Mouse (Mus musculus): ENCODE results near the gene Odf3l1. TPM values are rescaled to one million over a fixed set of nuclear protein-coding genes. Genes with fewer than 3 reads are reported as not detected.

The Odf3l1 gene
- polyA plus RNA-seq, 1 experiment from 2014 or later: 0.41 TPM

DNA sequence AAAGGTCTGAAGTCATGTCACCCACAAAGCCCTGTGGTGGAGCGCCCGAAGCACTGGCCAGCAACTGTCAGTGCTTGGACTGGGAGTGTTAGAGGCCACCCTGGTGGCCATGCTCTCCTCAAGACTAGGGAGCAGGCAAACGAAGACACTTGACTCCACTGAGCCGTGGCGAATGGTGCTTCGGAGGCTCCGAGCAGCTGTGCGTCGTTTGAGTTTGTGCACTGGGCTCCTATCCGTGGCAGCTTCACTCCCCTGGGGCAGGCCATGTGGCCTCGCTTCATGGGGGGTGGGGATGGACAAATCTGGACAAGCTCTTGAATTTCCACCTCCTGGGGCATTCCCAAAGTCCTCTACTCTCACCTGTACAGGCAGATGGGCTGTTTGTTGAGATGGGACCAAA, 34.9 kb upstream of the Odf3l1 start:
- no peaks in the 10 kb centered on the region for H3K9me3 ChIP-seq (ENCODE audit: control insufficient read depth, low read length)
- no peaks in the 10 kb centered on the region for H3K36me3 ChIP-seq (ENCODE audit: control insufficient read depth, insufficient read depth, low read length)
- DNase-seq (ENCODE audit: low spot score) (no peak), ATAC-seq (ENCODE audit: insufficient number of reproducible peaks, low FRiP score, low TSS enrichment, low read depth) (no peak)
- no peaks in the 10 kb centered on the region for H3K27me3 ChIP-seq (ENCODE audit: control insufficient read depth, insufficient read depth, low read length)
- H3K27ac ChIP-seq (replicated peaks; ENCODE audit: low read depth, low read length): no peak overlapping the region
- 66% methylated on average over 11 of the region's 11 CpGs for WGBS
- H3K4me2 ChIP-seq (ENCODE audit: low read depth, severe bottlenecking): no peak overlapping the region
- H3K4me1 ChIP-seq (ENCODE audit: control insufficient read depth, insufficient read depth, low read length): no peaks in the 10 kb centered on the region
- no peak overlapping the region for H3K9ac ChIP-seq (ENCODE audit: low read length)
- no peak overlapping the region for H3K4me3 ChIP-seq (ENCODE audit: low read depth, low read length)

DNA sequence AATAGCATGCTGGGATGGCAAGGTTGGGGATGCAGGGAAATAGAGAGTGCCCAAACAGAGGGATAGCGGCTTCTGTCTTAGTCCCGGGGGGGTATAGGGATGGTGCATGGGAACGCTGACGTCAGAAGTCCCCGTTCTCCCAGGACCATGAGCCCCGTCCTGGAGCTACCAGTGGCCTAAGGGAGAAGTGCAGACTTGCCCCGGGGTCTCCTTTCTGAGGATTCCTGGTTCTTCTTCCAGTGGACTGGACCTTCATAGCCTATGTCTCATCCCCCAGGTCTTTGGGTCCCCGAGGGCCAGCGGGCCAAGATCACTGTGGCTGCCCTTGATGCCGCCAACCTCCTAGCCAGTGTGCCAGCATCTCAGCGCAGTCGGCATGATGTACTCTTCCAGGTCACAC, 32.3 kb upstream of the Odf3l1 start:
- Histone ChIP-seq H3K27me3 (ENCODE audit: control insufficient read depth, insufficient read depth, low read length) (no peaks in the 10 kb centered on the region), H3K27ac (replicated peaks; ENCODE audit: low read depth, low read length) (no peak overlapping the region), H3K4me3 (ENCODE audit: low read depth, low read length) (no peak overlapping the region), H3K36me3 (ENCODE audit: control insufficient read depth, insufficient read depth, low read length) (no peaks in the 10 kb centered on the region), H3K9me3 (ENCODE audit: control insufficient read depth, low read length) (no peaks in the 10 kb centered on the region), H3K9ac (ENCODE audit: low read length) (no peak overlapping the region), H3K4me1 (ENCODE audit: control insufficient read depth, insufficient read depth, low read length) (peaks cover 7% of the 10 kb centered on the region; the same call in 1 of the 2 replicates), H3K4me2 (ENCODE audit: low read depth, severe bottlenecking) (no peak overlapping the region)
- ATAC-seq (ENCODE audit: insufficient number of reproducible peaks, low FRiP score, low TSS enrichment, low read depth) (no peak), DNase-seq (ENCODE audit: low spot score) (no peak)
- WGBS: 93% methylated on average over 12 of the region's 12 CpGs

DNA sequence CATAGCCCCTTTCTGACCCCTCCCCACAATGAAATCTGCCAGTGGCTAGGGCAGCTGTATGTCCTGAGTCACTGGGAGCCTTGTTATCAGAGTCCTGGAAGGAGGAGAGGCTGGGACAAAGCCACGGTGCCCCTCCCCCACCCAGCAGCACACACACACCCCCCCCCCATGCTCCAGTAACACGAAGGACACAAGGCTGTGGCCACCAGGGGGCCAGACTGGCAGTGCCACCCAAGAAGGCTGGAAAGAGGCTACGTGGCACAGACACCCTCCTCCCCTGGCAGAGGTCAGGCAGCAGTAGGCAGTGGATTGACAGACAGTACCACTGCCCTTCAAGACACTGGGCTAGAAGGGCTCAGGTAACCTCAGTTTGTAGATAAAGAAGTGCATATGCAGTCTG, 29.5 kb upstream of the Odf3l1 start:
- Histone ChIP-seq H3K4me1 (ENCODE audit: control insufficient read depth, insufficient read depth, low read length) (peaks cover 11% of the 10 kb centered on the region), H3K27ac (replicated peaks; ENCODE audit: low read depth, low read length) (no peak overlapping the region)

DNA sequence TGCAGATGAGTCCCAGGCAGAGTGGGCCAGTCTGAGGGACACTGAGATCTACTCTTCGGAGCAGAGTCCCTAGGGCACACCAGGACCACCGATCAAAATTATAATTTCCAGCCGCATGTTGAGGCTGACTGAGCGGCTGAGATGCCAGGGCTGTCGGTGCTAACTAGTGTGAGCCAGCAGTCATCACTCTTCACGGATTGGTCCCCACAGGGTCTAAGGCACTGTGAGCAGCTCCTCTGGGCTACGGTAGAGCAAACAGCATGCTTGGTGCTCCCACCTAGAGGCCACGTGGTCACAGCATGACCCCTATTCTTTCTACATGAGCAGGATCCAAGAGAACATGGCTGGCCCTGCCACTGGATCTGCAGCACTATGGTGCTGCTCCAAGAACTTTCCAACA, 28.8 kb upstream of the Odf3l1 start:
- Histone ChIP-seq H3K9ac (ENCODE audit: low read length) (peak overlapping the region; percentile 38), H3K36me3 (ENCODE audit: control insufficient read depth, insufficient read depth, low read length) (no peaks in the 10 kb centered on the region), H3K27me3 (ENCODE audit: control insufficient read depth, insufficient read depth, low read length) (no peaks in the 10 kb centered on the region), H3K27ac (replicated peaks; ENCODE audit: low read depth, low read length) (no peak overlapping the region), H3K4me1 (ENCODE audit: control insufficient read depth, insufficient read depth, low read length) (peaks cover 11% of the 10 kb centered on the region), H3K4me2 (ENCODE audit: low read depth, severe bottlenecking) (no peak overlapping the region), H3K9me3 (ENCODE audit: control insufficient read depth, low read length) (no peaks in the 10 kb centered on the region), H3K4me3 (ENCODE audit: low read depth, low read length) (no peak overlapping the region)
- 71% methylated on average over 8 of the region's 8 CpGs for WGBS
- no peak for ATAC-seq (ENCODE audit: insufficient number of reproducible peaks, low FRiP score, low TSS enrichment, low read depth)
- no peak for DNase-seq (ENCODE audit: low spot score)

More for the DNA sequence above, 29.5 kb upstream of the Odf3l1 start:
- H3K9me3 ChIP-seq (ENCODE audit: control insufficient read depth, low read length): no peaks in the 10 kb centered on the region
- no peak for ATAC-seq (ENCODE audit: insufficient number of reproducible peaks, low FRiP score, low TSS enrichment, low read depth)
- H3K27me3 ChIP-seq (ENCODE audit: control insufficient read depth, insufficient read depth, low read length): no peaks in the 10 kb centered on the region
- no peak overlapping the region for H3K4me3 ChIP-seq (ENCODE audit: low read depth, low read length)
- DNase-seq (ENCODE audit: low spot score): no peak
- H3K9ac ChIP-seq (ENCODE audit: low read length): peak overlapping the region; percentile 38; the same call in 1 of the 2 replicates
- H3K36me3 ChIP-seq (ENCODE audit: control insufficient read depth, insufficient read depth, low read length): no peaks in the 10 kb centered on the region
- H3K4me2 ChIP-seq (ENCODE audit: low read depth, severe bottlenecking): no peak overlapping the region
- 22% methylated on average over 3 of the region's 3 CpGs for WGBS

DNA sequence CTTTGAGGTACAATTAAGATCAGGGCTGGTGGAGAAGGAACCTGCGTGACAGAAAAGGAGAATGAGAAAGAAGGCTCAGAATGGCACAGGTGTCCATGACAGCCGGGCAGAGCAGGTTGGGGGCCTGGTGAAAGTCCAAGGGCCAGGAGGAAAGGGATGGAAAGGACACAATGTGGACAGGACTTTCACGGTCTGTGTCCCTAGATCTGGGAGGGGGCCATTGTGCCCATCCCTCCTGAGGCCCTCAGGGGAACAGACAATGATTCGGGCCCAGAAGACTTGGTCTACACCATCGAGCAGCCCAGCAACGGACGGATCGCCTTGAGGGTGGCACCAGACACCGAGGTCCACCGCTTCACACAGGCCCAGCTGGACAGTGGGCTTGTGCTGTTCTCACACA, 27.6 kb upstream of the Odf3l1 start:
- no peak overlapping the region for H3K4me2 ChIP-seq (ENCODE audit: low read depth, severe bottlenecking)
- H3K9me3 ChIP-seq (ENCODE audit: control insufficient read depth, low read length): no peaks in the 10 kb centered on the region
- H3K4me3 ChIP-seq (ENCODE audit: low read depth, low read length): no peak overlapping the region
- H3K9ac ChIP-seq (ENCODE audit: low read length): no peak overlapping the region
- H3K27me3 ChIP-seq (ENCODE audit: control insufficient read depth, insufficient read depth, low read length): no peaks in the 10 kb centered on the region
- WGBS: 86% methylated on average over 10 of the region's 10 CpGs
- H3K4me1 ChIP-seq (ENCODE audit: control insufficient read depth, insufficient read depth, low read length): peaks cover 11% of the 10 kb centered on the region
- H3K27ac ChIP-seq (replicated peaks; ENCODE audit: low read depth, low read length): no peak overlapping the region
- ATAC-seq (ENCODE audit: insufficient number of reproducible peaks, low FRiP score, low TSS enrichment, low read depth) (no peak), DNase-seq (ENCODE audit: low spot score) (no peak)
- H3K36me3 ChIP-seq (ENCODE audit: control insufficient read depth, insufficient read depth, low read length): peaks cover under 1% of the 10 kb centered on the region; the same call in 1 of the 2 replicates

DNA sequence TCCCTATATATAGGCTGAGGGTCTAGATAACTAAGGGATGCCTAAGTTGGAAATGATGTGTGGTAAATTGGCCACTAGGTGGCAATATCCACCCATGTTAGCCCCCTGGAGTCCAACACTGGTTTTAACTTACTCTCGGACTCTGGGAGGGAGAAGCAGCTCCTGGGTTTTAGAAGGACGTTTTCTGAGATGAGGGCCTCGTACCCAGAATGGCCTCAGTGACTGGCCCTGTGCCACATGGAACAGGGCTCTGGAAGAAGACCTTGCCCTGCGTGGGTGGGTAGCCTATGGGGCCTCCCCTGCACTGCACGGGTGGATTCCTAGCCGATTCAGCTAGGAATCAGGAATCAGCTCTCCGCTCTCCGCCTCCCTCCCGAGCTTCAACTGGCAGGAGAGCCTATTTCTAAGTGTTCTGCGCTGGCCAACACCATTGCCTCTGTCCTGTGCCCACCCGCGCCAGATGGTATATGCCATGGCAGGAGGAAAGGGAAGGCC, 27.1 kb upstream of the Odf3l1 start:
- no peak for ATAC-seq (ENCODE audit: insufficient number of reproducible peaks, low FRiP score, low TSS enrichment, low read depth)
- Histone ChIP-seq H3K4me2 (ENCODE audit: low read depth, severe bottlenecking) (no peak overlapping the region), H3K27ac (replicated peaks; ENCODE audit: low read depth, low read length) (no peak overlapping the region)

DNA sequence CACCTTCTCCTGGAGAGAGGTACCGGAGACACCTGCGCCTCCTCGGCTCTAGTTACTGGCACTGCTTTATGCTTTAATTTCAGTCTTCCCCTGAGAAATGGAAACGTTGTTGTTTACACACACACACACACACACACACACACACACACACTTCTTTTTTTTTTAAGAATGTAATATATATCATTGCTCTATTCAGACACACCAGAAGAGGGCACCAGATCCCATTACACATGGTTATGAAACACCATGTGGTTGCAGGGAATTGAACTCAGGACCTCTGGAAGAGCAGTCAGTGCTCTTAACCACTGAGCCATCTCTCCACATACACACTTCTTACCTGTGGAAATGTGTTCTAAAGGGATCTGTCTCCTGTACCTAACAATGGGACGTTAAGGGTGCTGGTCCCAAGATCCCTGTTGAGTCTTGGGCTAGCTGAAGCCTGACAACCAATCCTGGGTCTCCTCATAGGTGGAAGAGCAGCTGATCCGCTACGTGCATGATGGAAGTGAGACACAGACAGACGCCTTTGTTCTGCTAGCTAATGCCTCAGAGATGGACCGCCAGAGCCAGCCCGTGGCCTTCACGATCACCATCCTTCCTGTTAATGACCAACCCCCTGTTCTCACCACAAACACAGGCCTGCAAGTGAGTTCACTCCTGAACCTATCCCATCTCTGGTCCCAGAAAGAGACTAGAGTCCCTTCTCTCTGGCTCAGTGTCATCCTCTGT, 26.2 kb upstream of the Odf3l1 start:
- DNase-seq (ENCODE audit: low spot score) (no peak), ATAC-seq (ENCODE audit: insufficient number of reproducible peaks, low FRiP score, low TSS enrichment, low read depth) (no peak)
- H3K27me3 ChIP-seq (ENCODE audit: control insufficient read depth, insufficient read depth, low read length): no peaks in the 10 kb centered on the region
- no peak overlapping the region for H3K27ac ChIP-seq (replicated peaks; ENCODE audit: low read depth, low read length)
- no peak overlapping the region for H3K4me3 ChIP-seq (ENCODE audit: low read depth, low read length)
- H3K9ac ChIP-seq (ENCODE audit: low read length): no peak overlapping the region
- H3K9me3 ChIP-seq (ENCODE audit: control insufficient read depth, low read length): no peaks in the 10 kb centered on the region
- peaks cover 11% of the 10 kb centered on the region for H3K4me1 ChIP-seq (ENCODE audit: control insufficient read depth, insufficient read depth, low read length)
- WGBS: 71% methylated on average over 11 of the region's 11 CpGs
- no peak overlapping the region for H3K4me2 ChIP-seq (ENCODE audit: low read depth, severe bottlenecking)
- H3K36me3 ChIP-seq (ENCODE audit: control insufficient read depth, insufficient read depth, low read length): peaks cover 3% of the 10 kb centered on the region; the same call in 1 of the 2 replicates

More for the DNA sequence above, 27.1 kb upstream of the Odf3l1 start:
- DNase-seq (ENCODE audit: low spot score): peak; percentile 76
- Histone ChIP-seq H3K9me3 (ENCODE audit: control insufficient read depth, low read length) (no peaks in the 10 kb centered on the region), H3K4me3 (ENCODE audit: low read depth, low read length) (no peak overlapping the region), H3K27me3 (ENCODE audit: control insufficient read depth, insufficient read depth, low read length) (no peaks in the 10 kb centered on the region), H3K36me3 (ENCODE audit: control insufficient read depth, insufficient read depth, low read length) (peaks cover 3% of the 10 kb centered on the region; the same call in 1 of the 2 replicates), H3K9ac (ENCODE audit: low read length) (peak overlapping the region; percentile 23; the same call in 1 of the 2 replicates), H3K4me1 (ENCODE audit: control insufficient read depth, insufficient read depth, low read length) (peaks cover 11% of the 10 kb centered on the region)
- WGBS: 32% methylated on average over 12 of the region's 12 CpGs

DNA sequence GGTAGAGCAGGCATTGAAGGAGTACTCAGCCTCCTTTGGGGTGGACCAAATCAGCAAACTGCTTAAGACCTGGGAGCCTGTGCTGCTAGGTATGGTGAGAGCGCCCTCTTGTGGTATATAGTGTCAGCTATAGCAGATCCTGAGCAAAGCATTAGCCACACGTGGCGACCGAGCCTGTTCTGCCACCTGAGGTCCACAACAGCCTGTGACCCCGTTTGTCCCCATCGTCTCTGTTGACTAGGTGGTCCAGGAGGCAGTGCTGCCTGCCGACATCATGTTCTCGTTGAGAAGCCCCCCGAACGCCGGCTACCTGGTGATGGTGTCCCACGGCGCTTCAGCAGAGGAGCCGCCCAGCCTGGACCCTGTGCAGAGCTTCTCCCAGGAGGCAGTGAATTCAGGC, 25.3 kb upstream of the Odf3l1 start:
- no peaks in the 10 kb centered on the region for H3K27me3 ChIP-seq (ENCODE audit: control insufficient read depth, insufficient read depth, low read length)
- 3% methylated on average over 14 of the region's 14 CpGs for WGBS
- H3K9me3 ChIP-seq (ENCODE audit: control insufficient read depth, low read length): no peaks in the 10 kb centered on the region
- no peak overlapping the region for H3K9ac ChIP-seq (ENCODE audit: low read length)
- H3K27ac ChIP-seq (replicated peaks; ENCODE audit: low read depth, low read length): no peak overlapping the region
- no peak overlapping the region for H3K4me3 ChIP-seq (ENCODE audit: low read depth, low read length)
- H3K4me1 ChIP-seq (ENCODE audit: control insufficient read depth, insufficient read depth, low read length): peaks cover 11% of the 10 kb centered on the region
- H3K4me2 ChIP-seq (ENCODE audit: low read depth, severe bottlenecking): peak overlapping the region; percentile 29; the same call in 1 of the 2 replicates
- ATAC-seq (ENCODE audit: insufficient number of reproducible peaks, low FRiP score, low TSS enrichment, low read depth): no peak; the same call in 1 of the 2 replicates
- H3K36me3 ChIP-seq (ENCODE audit: control insufficient read depth, insufficient read depth, low read length): peaks cover 3% of the 10 kb centered on the region; the same call in 1 of the 2 replicates
- peak; percentile 82 for DNase-seq (ENCODE audit: low spot score)

Measured in limb, embryonic 11.5 days (tissue).